In the genomic region with DNA sequence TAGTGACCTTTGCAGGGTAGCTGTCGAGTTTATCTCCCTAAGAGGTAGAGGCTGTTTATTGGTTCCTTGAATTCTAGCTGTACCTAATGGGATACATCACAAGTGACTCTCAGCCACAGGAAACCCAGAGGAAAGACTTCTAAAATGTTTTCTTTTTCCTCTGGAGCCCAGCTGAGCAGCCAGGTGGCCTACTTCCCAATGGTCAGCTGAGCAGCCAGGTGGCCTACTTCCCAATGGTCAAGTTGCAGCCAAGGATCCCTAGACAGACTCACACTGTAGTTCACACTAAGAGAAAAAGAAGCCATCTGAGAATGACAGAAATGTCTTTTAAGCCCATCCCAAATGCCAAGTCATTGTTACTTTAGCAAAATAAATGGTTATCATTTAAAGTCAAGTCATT, we compare ENCODE assay signal across 11 mouse cellular contexts.
"Had no signal": no experiment of that assay in that cellular context is flagged by ENCODE, and none has a peak within 500 bp of the region (broad histone marks: within the 10 kb centered on the region; RNA-seq: fewer than 3 reads in every experiment).

No protein-coding gene starts in this region.

- DNase-seq: kidney, postnatal 14 days; left cerebral cortex, postnatal 4 days; lung, adult 18-20 months; right cerebral cortex, postnatal 14 days; thymus, adult 2 months; thymus, postnatal 25 days had no signal

- H3K4me3 ChIP-seq: limb, embryonic 13.5 days; midbrain, embryonic 12.5 days; stomach, embryonic 15.5 days had no signal

- ATAC-seq: midbrain, embryonic 16.5 days had no signal

- H3K36me3 ChIP-seq: limb, embryonic 13.5 days; midbrain, embryonic 12.5 days; stomach, embryonic 15.5 days had no signal

- H3K27ac ChIP-seq: limb, embryonic 13.5 days; liver, embryonic 14.5 days; midbrain, embryonic 12.5 days; stomach, embryonic 15.5 days had no signal

- H3K27me3 ChIP-seq: limb, embryonic 13.5 days; midbrain, embryonic 12.5 days; stomach, embryonic 15.5 days had no signal

- H3K9me3 ChIP-seq: midbrain, embryonic 12.5 days; stomach, embryonic 15.5 days had no signal

- H3K9ac ChIP-seq: limb, embryonic 13.5 days; liver, embryonic 14.5 days; midbrain, embryonic 12.5 days; stomach, embryonic 15.5 days had no signal

- H3K4me2 ChIP-seq: limb, embryonic 13.5 days; midbrain, embryonic 12.5 days; stomach, embryonic 15.5 days had no signal

- H3K4me1 ChIP-seq: limb, embryonic 13.5 days; midbrain, embryonic 12.5 days; stomach, embryonic 15.5 days had no signal
